Mouse (Mus musculus): ENCODE data around the gene Farsb. TPM values are rescaled to one million over a fixed set of nuclear protein-coding genes. Genes with fewer than 3 reads are reported as not detected.

The Farsb gene
- polyA plus RNA-seq, 1 experiment from 2014 or later: 160 TPM

DNA sequence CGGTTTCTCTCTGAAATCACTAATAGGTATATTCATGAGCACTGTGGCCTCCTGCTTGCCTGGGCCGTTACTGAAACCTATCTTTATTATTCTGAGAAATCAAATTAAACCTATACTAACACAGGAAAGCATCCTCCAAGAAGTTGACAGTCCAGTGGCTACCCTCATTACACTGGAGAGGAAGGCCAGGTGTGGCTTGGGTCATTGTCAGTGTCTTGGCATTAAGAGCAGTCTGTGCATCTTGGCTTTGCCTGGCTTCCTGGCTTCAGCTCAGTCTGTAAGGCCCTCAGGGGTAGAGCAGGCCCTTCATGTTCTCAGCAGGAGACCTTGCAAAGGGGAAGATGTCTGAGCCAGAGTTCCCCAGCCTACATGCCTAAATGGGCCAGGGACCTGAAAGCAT is 79.3 kb downstream of the Farsb start:
- 69% methylated on average over 2 of the region's 2 CpGs for WGBS (ENCODE audit: insufficient replicate concordance)
- Histone ChIP-seq H3K27ac (no peak overlapping the region), H3K4me2 (no peak overlapping the region), H3K27me3 (replicated peaks) (no peaks in the 10 kb centered on the region), H3K9ac (no peak overlapping the region), H3K9me3 (replicated peaks) (no peaks in the 10 kb centered on the region), H3K4me3 (no peak overlapping the region), H3K4me1 (no peaks in the 10 kb centered on the region), H3K36me3 (no peaks in the 10 kb centered on the region; the same call in 1 of the 2 replicates)
- no peak for ATAC-seq

DNA sequence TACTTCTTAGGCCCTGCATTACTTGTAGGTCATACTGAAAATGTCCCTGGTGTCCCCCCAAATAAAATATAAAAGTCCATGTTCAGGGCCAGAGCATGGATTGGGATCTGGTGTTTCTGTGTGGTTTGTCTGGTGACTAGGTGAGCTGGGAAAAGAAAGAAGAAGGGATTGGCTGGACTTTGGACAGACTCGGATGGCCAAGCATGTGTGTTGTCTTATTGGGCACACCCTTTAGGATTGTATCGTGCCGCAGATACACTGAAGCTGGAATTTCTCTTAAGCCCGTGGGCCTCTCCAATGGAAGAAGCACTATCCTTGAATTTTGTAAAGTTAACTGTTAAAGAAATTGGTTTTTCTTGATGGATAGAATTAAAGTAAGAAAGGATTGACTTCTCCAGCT is 87.3 kb downstream of the Farsb start:
- Histone ChIP-seq H3K9ac (no peak overlapping the region), H3K27ac (no peak overlapping the region), H3K4me1 (no peaks in the 10 kb centered on the region), H3K9me3 (replicated peaks) (no peaks in the 10 kb centered on the region), H3K4me2 (no peak overlapping the region), H3K4me3 (no peak overlapping the region), H3K36me3 (no peaks in the 10 kb centered on the region), H3K27me3 (replicated peaks) (no peaks in the 10 kb centered on the region)
- 75% methylated on average over 4 of the region's 4 CpGs for WGBS (ENCODE audit: insufficient replicate concordance)
- no peak for ATAC-seq

- no peaks in the 10 kb centered on the region for H3K27me3 ChIP-seq (replicated peaks)
- no peak for ATAC-seq
These were observed 88.9 kb downstream of the Farsb start for GRCm38 (mm10) chr1:78399755-78400154.

DNA sequence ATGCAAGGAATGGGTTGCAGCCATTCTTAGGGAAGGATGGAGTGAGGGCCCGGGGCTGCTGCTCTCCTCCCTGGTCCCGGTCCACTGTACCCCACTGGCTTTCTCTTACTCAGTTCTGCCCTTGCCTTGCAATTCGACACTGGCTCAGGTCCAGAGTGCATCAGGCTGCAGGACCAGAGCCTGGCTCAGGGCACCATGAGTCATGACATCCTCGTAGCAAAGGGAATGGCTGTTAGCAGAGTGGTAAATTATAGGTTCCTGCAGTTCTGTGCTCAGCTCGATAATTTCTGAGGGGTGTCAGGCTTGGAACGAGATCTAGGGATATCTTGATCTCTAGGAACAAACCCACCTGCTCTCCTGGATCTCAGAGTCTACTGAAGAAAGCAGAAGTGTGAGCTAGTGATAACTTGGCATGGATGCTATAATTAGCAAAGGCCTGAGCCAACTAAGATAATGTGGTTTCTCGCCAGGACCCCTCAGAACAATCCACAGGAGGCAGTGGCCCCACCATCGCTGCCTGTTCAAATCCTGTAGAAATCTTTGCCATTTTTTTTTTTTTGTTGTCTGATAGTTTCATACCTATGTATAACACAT is 92.3 kb downstream of the Farsb start:
- ATAC-seq: no peak

More at GRCm38 (mm10) chr1:78399755-78400154, 88.9 kb downstream of the Farsb start:
- Histone ChIP-seq H3K9me3 (replicated peaks) (no peaks in the 10 kb centered on the region), H3K27ac (no peak overlapping the region), H3K9ac (no peak overlapping the region), H3K4me2 (no peak overlapping the region), H3K4me3 (no peak overlapping the region), H3K4me1 (no peaks in the 10 kb centered on the region), H3K36me3 (no peaks in the 10 kb centered on the region)
- 41% methylated on average over 3 of the region's 3 CpGs for WGBS (ENCODE audit: insufficient replicate concordance)

DNA sequence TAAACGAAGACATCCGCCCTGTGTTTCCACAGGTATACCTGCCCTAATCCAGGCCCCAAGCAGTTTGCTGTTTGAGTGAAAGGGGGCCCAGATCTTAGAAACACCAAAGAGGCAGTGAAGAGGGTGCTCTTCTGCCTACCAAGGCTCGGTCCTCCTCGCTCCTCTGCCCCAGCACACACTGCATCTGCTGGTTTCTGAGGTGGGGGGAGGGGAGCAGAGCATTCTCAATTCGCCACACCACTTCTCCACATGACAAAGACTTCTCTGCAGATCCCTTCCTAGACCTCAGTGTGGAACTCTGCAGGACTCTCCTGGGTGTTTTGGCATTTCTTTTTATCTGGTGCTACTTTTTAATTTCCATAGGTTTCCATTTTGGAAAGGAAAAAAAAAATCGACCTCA is 93.0 kb downstream of the Farsb start:
- H3K9ac ChIP-seq: no peak overlapping the region
- no peaks in the 10 kb centered on the region for H3K36me3 ChIP-seq
- no peaks in the 10 kb centered on the region for H3K4me1 ChIP-seq
- no peak overlapping the region for H3K4me2 ChIP-seq
- no peak overlapping the region for H3K27ac ChIP-seq
- no peaks in the 10 kb centered on the region for H3K27me3 ChIP-seq (replicated peaks)
- no peak for ATAC-seq
- H3K4me3 ChIP-seq: no peak overlapping the region
- no peaks in the 10 kb centered on the region for H3K9me3 ChIP-seq (replicated peaks)
- 41% methylated on average over 6 of the region's 6 CpGs for WGBS (ENCODE audit: insufficient replicate concordance)

More for the DNA sequence above, 92.3 kb downstream of the Farsb start:
- H3K9me3 ChIP-seq (replicated peaks): no peaks in the 10 kb centered on the region
- H3K4me3 ChIP-seq: no peak overlapping the region
- no peaks in the 10 kb centered on the region for H3K36me3 ChIP-seq
- H3K27ac ChIP-seq: no peak overlapping the region
- no peaks in the 10 kb centered on the region for H3K27me3 ChIP-seq (replicated peaks)
- no peak overlapping the region for H3K4me2 ChIP-seq
- no peak overlapping the region for H3K9ac ChIP-seq
- WGBS (ENCODE audit: insufficient replicate concordance): 21% methylated on average over 8 of the region's 8 CpGs
- H3K4me1 ChIP-seq: no peaks in the 10 kb centered on the region

DNA sequence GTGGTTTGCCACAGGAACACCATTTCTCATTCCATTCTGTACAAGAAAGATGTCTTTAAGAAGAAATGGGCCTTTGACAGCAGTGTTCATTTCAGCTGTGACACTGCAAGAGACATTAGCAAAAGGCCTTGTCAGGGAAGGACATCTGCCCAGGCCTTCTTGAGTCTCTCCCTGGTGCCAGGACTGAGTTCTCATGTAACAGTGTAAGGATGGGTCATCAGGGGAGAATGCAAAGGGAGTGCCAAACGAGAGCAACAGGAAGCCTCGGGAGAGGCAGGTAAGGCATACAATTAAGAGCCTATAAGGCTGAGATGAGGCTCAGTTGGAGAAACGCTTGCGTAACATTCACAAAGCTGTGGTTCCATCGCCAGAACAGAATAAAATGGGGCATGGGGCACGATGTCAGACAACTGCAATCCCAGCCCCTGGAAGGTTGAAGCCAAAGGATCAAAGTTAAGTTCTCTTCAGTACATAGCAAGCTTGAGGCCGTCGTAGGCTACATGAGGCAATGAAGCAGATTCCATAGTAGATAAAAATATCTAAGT is 93.4 kb downstream of the Farsb start:
- Histone ChIP-seq H3K4me2 (no peak overlapping the region), H3K9ac (no peak overlapping the region), H3K36me3 (no peaks in the 10 kb centered on the region), H3K9me3 (replicated peaks) (no peaks in the 10 kb centered on the region), H3K27me3 (replicated peaks) (no peaks in the 10 kb centered on the region), H3K4me1 (no peaks in the 10 kb centered on the region), H3K27ac (no peak overlapping the region), H3K4me3 (no peak overlapping the region)
- 58% methylated on average over 8 of the region's 8 CpGs for WGBS (ENCODE audit: insufficient replicate concordance)
- no peak for ATAC-seq

DNA sequence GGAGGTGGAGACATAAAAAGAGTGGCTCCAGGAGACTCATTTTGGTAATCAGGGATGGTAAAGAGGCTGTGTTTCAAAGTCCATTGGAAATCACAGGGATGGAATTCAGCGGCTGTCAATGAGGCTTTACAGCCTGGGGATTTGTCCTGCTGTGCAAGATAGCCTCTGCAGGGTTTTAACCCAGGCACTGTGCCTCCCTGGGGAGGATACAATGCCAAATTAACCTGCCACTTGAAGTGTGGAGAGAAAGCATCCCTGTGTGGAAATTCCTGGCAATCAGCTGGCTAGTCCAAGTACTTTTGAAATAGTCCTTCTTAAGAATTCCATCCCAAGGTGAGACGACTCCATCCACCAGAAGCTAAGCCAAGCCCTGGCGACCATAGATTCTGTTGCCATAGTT is 99.8 kb downstream of the Farsb start:
- Histone ChIP-seq H3K4me1 (no peaks in the 10 kb centered on the region), H3K27ac (no peak overlapping the region), H3K4me2 (no peak overlapping the region), H3K9ac (no peak overlapping the region), H3K27me3 (replicated peaks) (no peaks in the 10 kb centered on the region), H3K36me3 (no peaks in the 10 kb centered on the region), H3K4me3 (no peak overlapping the region), H3K9me3 (replicated peaks) (no peaks in the 10 kb centered on the region)
- 26% methylated on average over 3 of the region's 3 CpGs for WGBS (ENCODE audit: insufficient replicate concordance)
- no peak for ATAC-seq

DNA sequence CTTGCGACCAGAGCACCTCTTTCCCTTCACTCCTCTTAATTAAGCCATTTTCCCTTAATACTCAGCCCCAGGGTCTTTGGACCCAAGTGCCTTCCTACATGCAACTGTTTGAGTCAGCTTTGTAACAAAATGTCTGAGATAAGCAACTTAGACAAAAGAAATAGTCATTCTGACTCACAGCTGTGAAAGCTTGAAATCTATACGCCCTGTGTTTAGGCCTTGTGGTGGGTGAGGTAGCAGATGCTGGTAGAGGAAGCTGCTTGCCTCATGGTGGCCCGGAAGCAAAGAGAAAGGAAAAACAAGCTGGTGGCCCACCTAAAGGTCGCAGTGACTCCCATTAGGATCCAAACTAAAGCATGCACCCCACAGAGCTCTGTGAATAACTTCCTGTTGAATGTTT is 100.8 kb downstream of the Farsb start:
- Histone ChIP-seq H3K27me3 (replicated peaks) (no peaks in the 10 kb centered on the region), H3K9me3 (replicated peaks) (no peaks in the 10 kb centered on the region), H3K4me1 (no peaks in the 10 kb centered on the region), H3K9ac (no peak overlapping the region), H3K4me2 (no peak overlapping the region), H3K36me3 (no peaks in the 10 kb centered on the region), H3K27ac (no peak overlapping the region), H3K4me3 (no peak overlapping the region)
- ATAC-seq: no peak
- 46% methylated on average over 4 of the region's 4 CpGs for WGBS (ENCODE audit: insufficient replicate concordance)

- 77% methylated on average over 4 of the region's 4 CpGs for whole genome bisulfite sequencing (ENCODE audit: insufficient replicate concordance)
- no peak for ATAC-seq
- H3K4me1 ChIP-seq: no peaks in the 10 kb centered on the region
These were observed 107.7 kb downstream of the Farsb start for GRCm38 (mm10) chr1:78380950-78381349.

DNA sequence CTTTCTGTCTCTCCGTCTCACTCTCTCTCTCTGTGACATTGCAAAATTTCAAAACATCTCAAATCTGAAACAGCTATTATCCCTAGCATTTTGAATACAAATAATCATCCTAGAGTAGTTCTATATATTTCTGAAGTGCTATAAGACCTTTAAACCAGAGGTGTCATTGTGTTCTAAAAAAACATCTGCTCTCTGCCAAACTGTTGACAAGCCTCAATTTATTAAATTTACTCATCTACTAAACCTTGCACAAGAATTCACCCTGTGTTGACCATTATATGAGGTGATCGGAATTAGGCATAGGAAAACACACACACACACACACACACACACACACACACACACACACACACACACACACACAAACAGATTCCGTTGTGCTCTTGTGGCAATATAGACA is 113.6 kb downstream of the Farsb start:
- H3K27ac ChIP-seq: no peak overlapping the region
- H3K36me3 ChIP-seq: no peaks in the 10 kb centered on the region
- no peaks in the 10 kb centered on the region for H3K9me3 ChIP-seq (replicated peaks)
- no peak overlapping the region for H3K4me2 ChIP-seq
- ATAC-seq: no peak
- H3K27me3 ChIP-seq (replicated peaks): no peaks in the 10 kb centered on the region; the same call in 1 of the 2 replicates
- no peak overlapping the region for H3K4me3 ChIP-seq
- no peaks in the 10 kb centered on the region for H3K4me1 ChIP-seq
- WGBS (ENCODE audit: insufficient replicate concordance): 70% methylated on average over 3 of the region's 3 CpGs
- no peak overlapping the region for H3K9ac ChIP-seq

More at GRCm38 (mm10) chr1:78380950-78381349, 107.7 kb downstream of the Farsb start:
- Histone ChIP-seq H3K4me3 (no peak overlapping the region), H3K9ac (no peak overlapping the region), H3K27me3 (replicated peaks) (no peaks in the 10 kb centered on the region; the same call in 1 of the 2 replicates), H3K4me2 (no peak overlapping the region), H3K36me3 (no peaks in the 10 kb centered on the region), H3K9me3 (replicated peaks) (no peaks in the 10 kb centered on the region), H3K27ac (no peak overlapping the region)

GRCm38 (mm10) chr1:78373836-78374235 is 114.9 kb downstream of the Farsb start:
- no peak overlapping the region for H3K9ac ChIP-seq
- H3K27me3 ChIP-seq (replicated peaks): no peaks in the 10 kb centered on the region; the same call in 1 of the 2 replicates
- H3K4me2 ChIP-seq: no peak overlapping the region
- H3K27ac ChIP-seq: no peak overlapping the region
- 68% methylated on average over 5 of the region's 5 CpGs for WGBS (ENCODE audit: insufficient replicate concordance)
- no peak overlapping the region for H3K4me3 ChIP-seq
- H3K9me3 ChIP-seq (replicated peaks): no peaks in the 10 kb centered on the region
- no peaks in the 10 kb centered on the region for H3K4me1 ChIP-seq
- ATAC-seq: no peak
- H3K36me3 ChIP-seq: no peaks in the 10 kb centered on the region

- H3K9me3 ChIP-seq (replicated peaks): no peaks in the 10 kb centered on the region
- H3K9ac ChIP-seq: no peak overlapping the region
- no peak overlapping the region for H3K27ac ChIP-seq
- H3K36me3 ChIP-seq: no peaks in the 10 kb centered on the region
- no peak overlapping the region for H3K4me3 ChIP-seq
- no peak overlapping the region for H3K4me2 ChIP-seq
- H3K27me3 ChIP-seq (replicated peaks): no peaks in the 10 kb centered on the region; the same call in 1 of the 2 replicates
- WGBS (ENCODE audit: insufficient replicate concordance): 70% methylated on average over 9 of the region's 9 CpGs
- ATAC-seq: no peak
- no peaks in the 10 kb centered on the region for H3K4me1 ChIP-seq
These were observed 116.4 kb downstream of the Farsb start for GRCm38 (mm10) chr1:78372316-78372715.

Measured in liver, embryonic 12.5 days (tissue).